Mouse (Mus musculus) heart, postnatal 0 days (tissue): Measurements from ENCODE around the gene AF067061. TPM values are rescaled to one million over a fixed set of nuclear protein-coding genes. Genes with fewer than 3 reads are reported as not detected.
"Not testable (repeated sequence)": the region's sequence is repeated elsewhere in the genome, so short reads cannot be mapped to it uniquely, and the experiment has no call there.

ENCODE experiments used
- ATAC-seq: fragments of 200-750 bp; cut with Nextera tagmentation; 2 replicates; pipeline ENCODE4 v1.8.0; 2017; ENCODE audit warnings: low read depth, moderate number of reproducible peaks, moderate library complexity; ENCODE audit not compliant: insufficient read depth
- DNase-seq: peaks from one replicate; pipeline ENCODE4 v3.0.0-alpha.2; 2016; ENCODE audit warnings: low spot score
- H3K27ac ChIP-seq: fragments of 300-500 bp; sonication (generic); 2 replicates; pipeline ENCODE4 v1.5.1; 2014; ENCODE audit warnings: low read depth, mild to moderate bottlenecking
- H3K27me3 ChIP-seq: fragments of 300-500 bp; sonication (generic); 2 replicates; pipeline ENCODE4 v1.6.1; 2014; ENCODE audit warnings: low read length, mixed read lengths; ENCODE audit not compliant: control insufficient read depth, insufficient read depth
- H3K36me3 ChIP-seq: fragments of 300-500 bp; sonication (generic); replicated peaks from 2 replicates; pipeline ENCODE4 v1.6.1; 2014; ENCODE audit warnings: low read length, mixed read lengths; ENCODE audit not compliant: control insufficient read depth, insufficient read depth
- H3K4me1 ChIP-seq: fragments of 300-500 bp; sonication (generic); 2 replicates; pipeline ENCODE4 v1.6.1; 2014; ENCODE audit warnings: antibody characterized with exemption; ENCODE audit not compliant: control insufficient read depth, insufficient read depth
- H3K4me2 ChIP-seq: fragments of 300-500 bp; sonication (generic); 2 replicates; pipeline ENCODE4 v1.6.1; 2014; ENCODE audit warnings: low read depth, mild to moderate bottlenecking, low read length, moderate library complexity
- H3K4me3 ChIP-seq: fragments of 300-500 bp; sonication (generic); 2 replicates; pipeline ENCODE4 v1.5.1; 2014; ENCODE audit warnings: low read depth, low read length
- H3K9ac ChIP-seq: fragments of 300-500 bp; sonication (generic); replicated peaks from 2 replicates; pipeline ENCODE4 v1.6.1; 2014; ENCODE audit warnings: low read depth, low read length, mixed read lengths
- H3K9me3 ChIP-seq: fragments of 300-500 bp; sonication (generic); replicated peaks from 2 replicates; pipeline ENCODE4 v1.6.1; 2016; ENCODE audit warnings: low read length; ENCODE audit not compliant: control insufficient read depth
- CTCF ChIP-seq: IDR thresholded peaks from 2 replicates; pipeline ENCODE4 v1.5.1; 2016; ENCODE audit warnings: antibody characterized with exemption, control low read depth, low read depth
- EP300 ChIP-seq: IDR thresholded peaks from 2 replicates; pipeline ENCODE4 v1.6.1; 2016; ENCODE audit warnings: antibody characterized with exemption, low read depth
- WGBS: fragments of 180-500 bp; shearing (Covaris S2); extraction: QIAGEN DNeasy Blood & Tissue Kit; methylation state at CpG from one replicate; pipeline ENCODE4 v1.1.7; 2014; 5-methylcytosine and 5-hydroxymethylcytosine counted together
- polyA plus RNA-seq: library from polyadenylated mRNA; unstranded; fragments of >200 nt; fragmentation: Nextera tagmentation; extraction: Ambion mirVana; gene quantifications from 2 replicates; pipeline ENCODE4 v1.2.1, GENCODE M21; 2015
- total RNA-seq: library from RNA; depleted of rRNA; stranded (reverse); fragments of >200 nt; gene quantifications from 2 replicates; pipeline ENCODE4 v1.2.3, GENCODE M21; 2014; ENCODE audit warnings: low replicate concordance

AF067061 gene
- total and polyA plus RNA-seq, 2 experiments from 2014 or later = not detected

- not testable (repeated sequence) for H3K36me3 ChIP-seq, H3K9me3 ChIP-seq, H3K27ac ChIP-seq, H3K27me3 ChIP-seq, ATAC-seq, H3K4me2 ChIP-seq, H3K9ac ChIP-seq, DNase-seq, H3K4me3 ChIP-seq, H3K4me1 ChIP-seq
- WGBS = 71% methylated on average over 3 of the region's 3 CpGs
Measured at GRCm38 (mm10) chr13:120258817-120259658, 3.9 kb upstream of the AF067061 start.

- H3K27me3 ChIP-seq, H3K36me3 ChIP-seq, H3K4me1 ChIP-seq, H3K9ac ChIP-seq, H3K4me2 ChIP-seq, H3K4me3 ChIP-seq, DNase-seq, ATAC-seq, H3K9me3 ChIP-seq, H3K27ac ChIP-seq: not testable (repeated sequence)
- WGBS = 34% methylated on average over 2 of the region's 3 CpGs
Measured at GRCm38 (mm10) chr13:120259718-120260117, 3.2 kb upstream of the AF067061 start.

- H3K4me1 ChIP-seq, H3K36me3 ChIP-seq, H3K27ac ChIP-seq, H3K27me3 ChIP-seq, DNase-seq, H3K4me3 ChIP-seq, ATAC-seq, H3K9ac ChIP-seq, H3K9me3 ChIP-seq, H3K4me2 ChIP-seq: not testable (repeated sequence)
- 22% methylated on average over 2 of the region's 2 CpGs for WGBS
Measured at GRCm38 (mm10) chr13:120277837-120278236, 14.9 kb downstream of the AF067061 start.

- ATAC-seq (no peak), DNase-seq (no peak)
- Histone ChIP-seq H3K9me3 (no peaks in the 10 kb centered on the region), H3K27me3 (no peaks in the 10 kb centered on the region), H3K4me2 (no peak overlapping the region), H3K9ac (no peak overlapping the region), H3K36me3 (no peaks in the 10 kb centered on the region), H3K4me3 (no peak overlapping the region), H3K4me1 (no peaks in the 10 kb centered on the region), H3K27ac (no peak overlapping the region)
- WGBS = 80% methylated on average over 9 of the region's 9 CpGs
- no peak for TF ChIP-seq EP300
- no peak for TF ChIP-seq CTCF
Measured at GRCm38 (mm10) chr13:120278784-120279183, 15.9 kb downstream of the AF067061 start.

GRCm38 (mm10) chr13:120299324-120299894, 36.5 kb downstream of the AF067061 start:
- Histone ChIP-seq H3K9ac (no peak overlapping the region), H3K4me2 (no peak overlapping the region), H3K36me3 (no peaks in the 10 kb centered on the region), H3K9me3 (no peaks in the 10 kb centered on the region), H3K27ac (no peak overlapping the region; the same call in 1 of the 2 replicates), H3K4me3 (no peak overlapping the region), H3K27me3 (no peaks in the 10 kb centered on the region), H3K4me1 (no peaks in the 10 kb centered on the region)
- WGBS = 36% methylated on average over 1 of the region's 1 CpGs
- DNase-seq (no peak), ATAC-seq (no peak)
- TF ChIP-seq EP300 = no peak
- TF ChIP-seq CTCF = no peak

GRCm38 (mm10) chr13:120299991-120300442, 37.1 kb downstream of the AF067061 start, which contains the start of gene BC147527:
BC147527 (plus strand) TSS chr13:120300392.
- Histone ChIP-seq H3K27me3 (no peaks in the 10 kb centered on the region), H3K4me2 (no peak within 1 kb of the TSS), H3K4me1 (no peaks in the 10 kb centered on the region), H3K9ac (no peak within 1 kb of the TSS), H3K36me3 (no peaks in the 10 kb centered on the region), H3K4me3 (no peak within 1 kb of the TSS), H3K27ac (peak within 1 kb of the TSS; percentile 6; the same call in 1 of the 2 replicates), H3K9me3 (no peaks in the 10 kb centered on the region)
- TF ChIP-seq EP300 (no peak), CTCF (no peak)
- ATAC-seq = no peak
- 36% methylated on average over 2 of the region's 2 CpGs for WGBS
- DNase-seq = no peak
